Comparison of ENCODE assay signal across 8 mouse cellular contexts in genomic region chr15:96948471-96948870, GRCm38 (mm10).
DNase-seq lines count a peak whose midpoint lies in the region.

No protein-coding gene starts in this region.

- WGBS in forebrain, embryonic 10.5 days = 61% methylated on average over 6 of the region's 6 CpGs

- DNase-seq in 3134 (ENCODE audit: extremely low read depth, insufficient read length, low spot score) (peak; percentile 26), 416B (ENCODE audit: low read depth) (peak; percentile 34)
- DNase-seq in c-Kit-positive CD71-positive TER-119-positive erythroid progenitor cells, embryonic 14.5 days (ENCODE audit: low spot score) = peak; percentile 34
- DNase-seq in kidney, adult 8-10 months = peak; percentile 29 to 41
- peak; percentile 68 for DNase-seq in lung, postnatal 14 days
- DNase-seq in thymus, postnatal 25 days = peak; percentile 54
- no peak for DNase-seq in forebrain, embryonic 10.5 days (ENCODE audit: extremely low spot score, low spot score)
- no peak for DNase-seq in layer of hippocampus, postnatal 14 days (ENCODE audit: low spot score in 2 of 2)

- no peaks in the 10 kb centered on the region for H3K36me3 ChIP-seq in forebrain, embryonic 10.5 days (replicated peaks)

- no peaks in the 10 kb centered on the region for H3K9me3 ChIP-seq in forebrain, embryonic 10.5 days

- H3K4me3 ChIP-seq in forebrain, embryonic 10.5 days = no peak overlapping the region

- H3K27ac ChIP-seq in forebrain, embryonic 10.5 days = no peak overlapping the region

- H3K27me3 ChIP-seq in forebrain, embryonic 10.5 days (ENCODE audit: poor library complexity, severe bottlenecking) = no peaks in the 10 kb centered on the region

- H3K4me1 ChIP-seq in forebrain, embryonic 10.5 days = peaks cover 5% of the 10 kb centered on the region

Comparison
In these comparisons a context has a peak if more than half of its experiments do, and no peak if none do; other contexts are left out.
1. DNase-seq: peak in 3134 (single experiment), 416B (single experiment), c-Kit-positive CD71-positive TER-119-positive erythroid progenitor cells, embryonic 14.5 days (single experiment), kidney, adult 8-10 months (2 of 2), lung, postnatal 14 days (single experiment) and thymus, postnatal 25 days (single experiment); none in forebrain, embryonic 10.5 days (single experiment) and layer of hippocampus, postnatal 14 days (0 of 2).